Mouse (Mus musculus): Measurements from ENCODE around the gene Tekt5. TPM values are rescaled to one million over a fixed set of nuclear protein-coding genes. Genes with fewer than 3 reads are reported as not detected.
A peak's percentile ranks its signal among the peaks of the same experiment; 100 is the strongest.

The Tekt5 gene
- polyA plus RNA-seq (2012; rRNA removed), result 6.8 and 9.2 TPM in 2 replicates

DNA sequence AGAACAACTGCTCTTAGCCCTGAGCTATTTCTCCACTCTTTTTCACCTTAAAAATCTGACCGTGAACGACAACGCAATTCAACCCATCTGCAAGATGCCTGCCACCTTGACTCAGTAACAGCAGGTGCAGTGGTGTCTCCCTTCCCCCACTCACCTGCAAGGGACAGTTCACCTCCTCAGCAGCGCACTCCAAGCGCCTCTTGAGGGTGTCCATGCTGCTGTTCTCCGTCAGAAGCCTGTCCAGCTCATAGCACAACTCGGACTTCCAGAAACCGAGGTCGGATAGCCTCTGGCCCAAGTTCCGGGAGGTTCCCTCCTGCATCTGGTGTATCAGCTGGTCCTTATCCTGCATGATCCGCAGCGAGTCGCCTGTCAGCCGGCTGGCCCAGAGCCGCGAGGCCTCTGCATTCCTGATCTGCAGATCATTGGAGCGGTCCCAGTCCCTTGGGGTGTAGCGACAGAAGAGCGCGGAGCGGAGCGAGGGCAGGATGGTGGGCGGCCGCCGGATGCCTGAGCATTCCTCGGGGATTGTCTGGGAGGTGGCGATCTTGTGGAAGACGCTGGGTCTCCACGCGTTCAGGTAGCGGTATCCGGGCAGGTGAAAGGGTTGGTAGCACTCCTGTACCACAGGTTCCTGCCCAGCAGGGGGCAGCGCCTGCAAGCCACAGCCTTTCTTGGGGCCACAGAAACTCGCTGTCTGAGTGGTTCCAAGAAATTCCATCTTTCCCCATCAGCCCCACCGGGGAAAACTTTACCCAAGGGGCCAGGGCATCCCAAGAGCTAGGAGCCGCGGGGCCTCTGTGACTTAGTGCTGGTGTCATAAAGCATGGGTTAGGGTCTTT is at the start of gene Tekt5:
Tekt5 (minus strand) TSS at position 792 of the 842 bp plus-strand sequence.
- DNase-seq, result peak; percentile 77
- Histone ChIP-seq H3K4me3 (replicated peaks; ENCODE audit: extremely low read depth, low read depth, low read length) (no peak within 1 kb of the TSS), H3K4me1 (ENCODE audit: control insufficient read depth, insufficient read depth, low read length) (no peaks in the 10 kb centered on the region)
- WGBS, result 9% methylated on average over 37 of the region's 37 CpGs
- TF ChIP-seq POLR2A (IDR thresholded peaks at IDR 0.05; ENCODE audit: borderline replicate concordance, extremely low read depth, low read depth, low read length), result no peak
- TF ChIP-seq CTCF (IDR thresholded peaks at IDR 0.05; ENCODE audit: insufficient read depth, low read length), result peak; percentile 72

- Histone ChIP-seq H3K4me3 (replicated peaks; ENCODE audit: extremely low read depth, low read depth, low read length) (no peak overlapping the region), H3K4me1 (ENCODE audit: control insufficient read depth, insufficient read depth, low read length) (no peaks in the 10 kb centered on the region)
- TF ChIP-seq CTCF (IDR thresholded peaks at IDR 0.05; ENCODE audit: insufficient read depth, low read length) (no peak), POLR2A (IDR thresholded peaks at IDR 0.05; ENCODE audit: borderline replicate concordance, extremely low read depth, low read depth, low read length) (no peak)
- DNase-seq, result no peak
These were observed 48.4 kb upstream of the Tekt5 start for GRCm38 (mm10) chr16:10443723-10444122.

DNA sequence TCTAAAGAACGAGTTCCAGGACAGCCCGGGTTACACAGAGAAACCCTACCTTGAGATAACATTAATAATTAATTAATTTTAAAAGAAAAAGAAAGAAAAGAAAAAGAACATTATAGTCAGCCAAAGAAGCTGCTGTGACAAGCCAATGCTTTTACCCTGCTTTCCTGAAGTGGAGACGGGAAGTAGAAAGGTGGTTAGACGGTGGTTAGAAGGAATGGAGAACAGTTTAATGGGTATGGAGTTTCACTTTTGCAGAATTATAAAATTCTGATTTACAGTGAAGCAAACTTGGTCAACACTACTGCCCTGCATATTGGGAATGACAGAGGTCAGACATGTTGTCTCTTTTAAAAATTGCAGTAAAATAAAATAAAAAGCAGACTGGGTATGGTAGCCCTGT is 46.5 kb upstream of the Tekt5 start:
- DNase-seq, result no peak
- H3K4me1 ChIP-seq (ENCODE audit: control insufficient read depth, insufficient read depth, low read length), result no peaks in the 10 kb centered on the region
- TF ChIP-seq CTCF (IDR thresholded peaks at IDR 0.05; ENCODE audit: insufficient read depth, low read length), result no peak
- TF ChIP-seq POLR2A (IDR thresholded peaks at IDR 0.05; ENCODE audit: borderline replicate concordance, extremely low read depth, low read depth, low read length), result no peak
- H3K4me3 ChIP-seq (replicated peaks; ENCODE audit: extremely low read depth, low read depth, low read length), result no peak overlapping the region
- WGBS, result 77% methylated on average over 4 of the region's 4 CpGs

GRCm38 (mm10) chr16:10441328-10441727 is 46.0 kb upstream of the Tekt5 start:
- 74% methylated on average over 6 of the region's 6 CpGs for WGBS
- TF ChIP-seq POLR2A (IDR thresholded peaks at IDR 0.05; ENCODE audit: borderline replicate concordance, extremely low read depth, low read depth, low read length), result no peak
- no peaks in the 10 kb centered on the region for H3K4me1 ChIP-seq (ENCODE audit: control insufficient read depth, insufficient read depth, low read length)
- DNase-seq, result no peak
- no peak overlapping the region for H3K4me3 ChIP-seq (replicated peaks; ENCODE audit: extremely low read depth, low read depth, low read length)

- TF ChIP-seq CTCF (IDR thresholded peaks at IDR 0.05; ENCODE audit: insufficient read depth, low read length) (no peak), POLR2A (IDR thresholded peaks at IDR 0.05; ENCODE audit: borderline replicate concordance, extremely low read depth, low read depth, low read length) (no peak)
- Histone ChIP-seq H3K4me3 (replicated peaks; ENCODE audit: extremely low read depth, low read depth, low read length) (no peak overlapping the region), H3K4me1 (ENCODE audit: control insufficient read depth, insufficient read depth, low read length) (no peaks in the 10 kb centered on the region)
- whole genome bisulfite sequencing, result 63% methylated on average over 5 of the region's 5 CpGs
- no peak for DNase-seq
These were observed 42.8 kb upstream of the Tekt5 start for GRCm38 (mm10) chr16:10438055-10438454.

GRCm38 (mm10) chr16:10436166-10436565 is 40.9 kb upstream of the Tekt5 start:
- WGBS, result 79% methylated on average over 6 of the region's 6 CpGs
- no peak for DNase-seq
- Histone ChIP-seq H3K4me1 (ENCODE audit: control insufficient read depth, insufficient read depth, low read length) (no peaks in the 10 kb centered on the region), H3K4me3 (replicated peaks; ENCODE audit: extremely low read depth, low read depth, low read length) (no peak overlapping the region)
- TF ChIP-seq CTCF (IDR thresholded peaks at IDR 0.05; ENCODE audit: insufficient read depth, low read length), result no peak

- Histone ChIP-seq H3K4me1 (ENCODE audit: control insufficient read depth, insufficient read depth, low read length) (no peaks in the 10 kb centered on the region), H3K4me3 (replicated peaks; ENCODE audit: extremely low read depth, low read depth, low read length) (no peak overlapping the region)
- no peak for TF ChIP-seq POLR2A (IDR thresholded peaks at IDR 0.05; ENCODE audit: borderline replicate concordance, extremely low read depth, low read depth, low read length)
- no peak for TF ChIP-seq CTCF (IDR thresholded peaks at IDR 0.05; ENCODE audit: insufficient read depth, low read length)
- DNase-seq, result no peak
- 79% methylated on average over 5 of the region's 5 CpGs for WGBS
These were observed 38.1 kb upstream of the Tekt5 start for GRCm38 (mm10) chr16:10433344-10433743.

DNA sequence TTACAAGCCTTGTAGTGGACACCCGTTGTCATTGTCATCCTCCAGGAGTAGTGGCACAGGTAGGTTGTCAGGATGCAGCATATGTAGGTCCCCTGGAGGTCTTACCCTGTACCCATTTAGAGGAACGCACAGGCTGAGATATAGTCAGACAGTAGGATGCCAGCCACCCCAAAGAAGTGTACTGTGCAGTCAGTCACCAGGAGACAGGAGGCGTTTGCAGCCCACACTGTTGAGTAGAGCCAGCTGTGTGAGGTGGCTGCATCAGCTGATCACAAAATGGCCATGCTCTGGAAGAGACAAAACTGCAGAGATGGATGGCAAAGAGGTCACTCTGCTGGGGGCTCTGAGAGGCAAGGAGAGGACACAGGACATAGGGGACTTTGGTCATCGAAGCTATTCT is 37.1 kb upstream of the Tekt5 start:
- no peaks in the 10 kb centered on the region for H3K4me1 ChIP-seq (ENCODE audit: control insufficient read depth, insufficient read depth, low read length)
- DNase-seq, result no peak
- H3K4me3 ChIP-seq (replicated peaks; ENCODE audit: extremely low read depth, low read depth, low read length), result no peak overlapping the region
- WGBS, result 85% methylated on average over 4 of the region's 4 CpGs
- TF ChIP-seq CTCF (IDR thresholded peaks at IDR 0.05; ENCODE audit: insufficient read depth, low read length), result no peak
- no peak for TF ChIP-seq POLR2A (IDR thresholded peaks at IDR 0.05; ENCODE audit: borderline replicate concordance, extremely low read depth, low read depth, low read length)

DNA sequence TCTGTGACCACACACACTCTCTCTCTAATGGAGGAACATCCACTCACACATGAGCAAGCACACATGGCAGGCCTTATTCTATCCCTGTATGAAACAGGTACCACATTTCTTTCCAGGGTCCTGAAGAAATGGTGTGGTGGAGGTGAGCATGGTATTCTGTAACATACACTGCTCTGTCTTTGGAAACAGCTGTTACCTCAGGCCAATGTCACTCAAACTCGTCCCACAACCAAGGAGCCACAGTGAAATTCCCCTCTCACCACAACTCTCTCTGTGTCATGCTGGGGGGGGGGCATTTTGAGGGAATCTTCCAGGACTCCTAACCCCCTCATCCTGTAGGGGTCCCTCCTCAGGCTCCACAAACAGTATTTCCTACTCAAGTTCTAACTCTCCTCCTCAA is 36.6 kb upstream of the Tekt5 start:
- 85% methylated on average over 1 of the region's 1 CpGs for WGBS
- DNase-seq, result no peak
- Histone ChIP-seq H3K4me3 (replicated peaks; ENCODE audit: extremely low read depth, low read depth, low read length) (no peak overlapping the region), H3K4me1 (ENCODE audit: control insufficient read depth, insufficient read depth, low read length) (no peaks in the 10 kb centered on the region)
- no peak for TF ChIP-seq POLR2A (IDR thresholded peaks at IDR 0.05; ENCODE audit: borderline replicate concordance, extremely low read depth, low read depth, low read length)
- no peak for TF ChIP-seq CTCF (IDR thresholded peaks at IDR 0.05; ENCODE audit: insufficient read depth, low read length)

- DNase-seq, result no peak
- Histone ChIP-seq H3K4me1 (ENCODE audit: control insufficient read depth, insufficient read depth, low read length) (no peaks in the 10 kb centered on the region), H3K4me3 (replicated peaks; ENCODE audit: extremely low read depth, low read depth, low read length) (no peak overlapping the region)
- 96% methylated on average over 9 of the region's 9 CpGs for WGBS
- no peak for TF ChIP-seq CTCF (IDR thresholded peaks at IDR 0.05; ENCODE audit: insufficient read depth, low read length)
- no peak for TF ChIP-seq POLR2A (IDR thresholded peaks at IDR 0.05; ENCODE audit: borderline replicate concordance, extremely low read depth, low read depth, low read length)
These were observed 25.3 kb upstream of the Tekt5 start for GRCm38 (mm10) chr16:10420447-10421054.

All from lung, adult 2 months (tissue).